Mouse (Mus musculus): ENCODE measurements around the gene Ehbp1.

DNA sequence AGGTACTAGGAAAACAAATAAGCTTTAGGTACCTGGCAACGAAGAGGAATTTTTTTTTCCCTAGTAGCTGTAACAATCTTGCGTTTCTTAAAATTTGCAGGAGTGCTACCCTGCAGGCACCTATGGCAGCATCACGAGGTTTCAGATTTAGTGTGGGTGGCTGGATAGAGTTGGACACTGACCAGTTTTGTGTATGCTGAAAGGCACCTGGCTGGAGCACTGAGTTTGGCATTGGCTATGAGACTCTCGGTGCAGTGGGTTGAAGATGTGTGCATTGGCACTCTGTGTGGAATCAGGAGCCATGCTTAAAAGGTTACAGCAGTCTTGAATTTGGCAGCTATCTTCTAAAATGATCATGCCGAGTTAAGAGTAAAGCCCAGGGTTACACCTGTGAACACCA is 138.7 kb downstream of the Ehbp1 start:
- TF ChIP-seq GATA1 (IDR thresholded peaks at IDR 0.05; ENCODE audit: low read length) (no peak), TAL1 (IDR thresholded peaks at IDR 0.05; ENCODE audit: low read length) (no peak)

Measured in erythroblast, embryonic 14.5 days (primary cell).